Mouse (Mus musculus) C2C12 (cell line): ENCODE results near the gene Eef1g. TPM values are rescaled to one million over a fixed set of nuclear protein-coding genes. Genes with fewer than 3 reads are reported as not detected.
A peak's percentile ranks its signal among the peaks of the same experiment; 100 is the strongest.
"Not testable (repeated sequence)": the region's sequence is repeated elsewhere in the genome, so short reads cannot be mapped to it uniquely, and the experiment has no call there.

Experiments used
- H3K27me3 ChIP-seq: one replicate; pipeline ENCODE4 v1.6.1; 2011; ENCODE audit not compliant: control insufficient read depth, insufficient read depth, insufficient read length
- H3K36me3 ChIP-seq: one replicate; pipeline ENCODE4 v1.6.1; 2011; ENCODE audit not compliant: control insufficient read depth, insufficient read depth
- H3K4me3 ChIP-seq: one replicate; pipeline ENCODE4 v1.5.1; 2011; ENCODE audit warnings: mild to moderate bottlenecking, control low read depth; ENCODE audit not compliant: poor library complexity, insufficient read depth, severe bottlenecking
- H3K79me2 ChIP-seq: one replicate; pipeline ENCODE4 v1.6.1; 2011; ENCODE audit not compliant: control insufficient read depth, insufficient read depth
- H3K79me3 ChIP-seq: one replicate; pipeline ENCODE4 v1.6.1; 2011; ENCODE audit warnings: low read depth, control low read depth
- H3ac ChIP-seq: one replicate; pipeline ENCODE3; 2011; ENCODE audit warnings: low read depth; ENCODE audit not compliant: control insufficient read depth, insufficient read length
- CEBPB ChIP-seq: IDR thresholded peaks from one replicate; pipeline ENCODE4 v1.6.1; 2011; ENCODE audit warnings: low read depth, mild to moderate bottlenecking, control low read depth, moderate library complexity
- CTCF ChIP-seq: IDR thresholded peaks from one replicate; pipeline ENCODE4 v1.5.1; 2011; ENCODE audit not compliant: control insufficient read depth, insufficient read depth, insufficient read length
- FOSL1 ChIP-seq: IDR thresholded peaks from one replicate; pipeline ENCODE4 v1.8.0; 2011; ENCODE audit warnings: mild to moderate bottlenecking, low read length; ENCODE audit not compliant: poor library complexity, insufficient read depth, severe bottlenecking
- MAX ChIP-seq: IDR thresholded peaks from one replicate; pipeline ENCODE4 v1.6.1; 2011; ENCODE audit warnings: mild to moderate bottlenecking, control low read depth
- MYOD1 ChIP-seq: IDR thresholded peaks from one replicate; pipeline ENCODE4 v1.6.1; 2011; ENCODE audit warnings: low read depth; ENCODE audit not compliant: control insufficient read depth, insufficient read length
- MYOG ChIP-seq: IDR thresholded peaks from one replicate; pipeline ENCODE4 v1.6.1; 2011; ENCODE audit not compliant: control insufficient read depth, insufficient read length; ENCODE audit errors: extremely low read depth
- USF1 ChIP-seq: IDR thresholded peaks from one replicate; pipeline ENCODE4 v1.6.1; 2011; ENCODE audit warnings: low read depth, mild to moderate bottlenecking, control low read depth, moderate library complexity
- polyA plus RNA-seq: library from polyadenylated mRNA; unstranded; fragments of >200 nt; fragmentation: generic; extraction: Trizol; gene quantifications from one replicate; pipeline ENCODE4 v1.2.1, GENCODE M21; 2012; ENCODE audit warnings: missing spikeins

The Eef1g gene
- polyA plus RNA-seq, 1 experiment, result 1,028 TPM

- Histone ChIP-seq H3K79me2 (peaks cover 39% of the 10 kb centered on the region), H3K36me3 (peaks cover 74% of the 10 kb centered on the region), H3K4me3 (no peak overlapping the region), H3ac (no peak overlapping the region), H3K79me3 (peaks cover 35% of the 10 kb centered on the region), H3K27me3 (no peaks in the 10 kb centered on the region)
- TF ChIP-seq MYOG (no peak), USF1 (no peak), CTCF (no peak), MYOD1 (no peak), MAX (no peak), FOSL1 (no peak), CEBPB (no peak)
These were observed 1.8 kb upstream of the Eef1g start for GRCm38 (mm10) chr19:8965075-8965474.

- Histone ChIP-seq H3K36me3 (peaks cover 74% of the 10 kb centered on the region), H3K27me3 (no peaks in the 10 kb centered on the region), H3K79me3 (peaks cover 42% of the 10 kb centered on the region), H3ac (peak overlapping the region; percentile 65), H3K4me3 (no peak overlapping the region), H3K79me2 (peaks cover 46% of the 10 kb centered on the region)
- no peak for TF ChIP-seq MYOG
- no peak for TF ChIP-seq MAX
These were observed 1.1 kb upstream of the Eef1g start for GRCm38 (mm10) chr19:8965771-8966170.

DNA sequence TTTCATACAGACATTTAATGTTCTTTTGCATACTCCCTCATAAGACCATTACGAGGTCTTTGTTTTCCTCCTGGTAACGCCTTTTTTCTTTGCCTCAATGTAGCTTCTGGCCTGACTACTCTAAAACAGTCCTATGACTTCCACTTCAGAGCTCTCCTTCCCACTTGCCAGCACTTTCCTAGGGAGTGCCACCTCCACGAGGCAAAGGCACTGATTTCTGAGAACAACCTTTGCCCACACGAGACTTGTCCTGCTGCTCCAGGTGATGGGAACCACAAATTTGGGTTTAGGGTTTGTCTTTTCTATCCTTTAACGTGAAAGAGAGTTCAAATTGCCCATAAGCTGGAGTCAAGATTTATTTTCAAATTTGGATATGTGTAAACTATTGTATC lies 647 bp upstream of the Eef1g start:
- Histone ChIP-seq H3ac (peak overlapping the region; percentile 84), H3K4me3 (peak overlapping the region; percentile 36), H3K36me3 (peaks cover 74% of the 10 kb centered on the region), H3K79me2 (peaks cover 50% of the 10 kb centered on the region), H3K79me3 (peaks cover 46% of the 10 kb centered on the region), H3K27me3 (no peaks in the 10 kb centered on the region)
- no peak for TF ChIP-seq CEBPB
- TF ChIP-seq FOSL1, result no peak
- no peak for TF ChIP-seq CTCF
- no peak for TF ChIP-seq MYOD1
- no peak for TF ChIP-seq MYOG
- TF ChIP-seq USF1, result no peak
- TF ChIP-seq MAX, result no peak

- no peaks in the 10 kb centered on the region for H3K27me3 ChIP-seq
- peaks cover 74% of the 10 kb centered on the region for H3K36me3 ChIP-seq
- H3K79me2 ChIP-seq, result peaks cover 62% of the 10 kb centered on the region
- TF ChIP-seq MYOG, result no peak
- no peak for TF ChIP-seq CEBPB
- no peak for TF ChIP-seq USF1
- TF ChIP-seq FOSL1, result no peak
- no peak for TF ChIP-seq MAX
- no peak for TF ChIP-seq CTCF
- no peak for TF ChIP-seq MYOD1
- H3K4me3 ChIP-seq, result peak overlapping the region; percentile 68
- peak overlapping the region; percentile 84 for H3ac ChIP-seq
- H3K79me3 ChIP-seq, result peaks cover 54% of the 10 kb centered on the region
These were observed 517 bp downstream of the Eef1g start for GRCm38 (mm10) chr19:8967373-8967743.

DNA sequence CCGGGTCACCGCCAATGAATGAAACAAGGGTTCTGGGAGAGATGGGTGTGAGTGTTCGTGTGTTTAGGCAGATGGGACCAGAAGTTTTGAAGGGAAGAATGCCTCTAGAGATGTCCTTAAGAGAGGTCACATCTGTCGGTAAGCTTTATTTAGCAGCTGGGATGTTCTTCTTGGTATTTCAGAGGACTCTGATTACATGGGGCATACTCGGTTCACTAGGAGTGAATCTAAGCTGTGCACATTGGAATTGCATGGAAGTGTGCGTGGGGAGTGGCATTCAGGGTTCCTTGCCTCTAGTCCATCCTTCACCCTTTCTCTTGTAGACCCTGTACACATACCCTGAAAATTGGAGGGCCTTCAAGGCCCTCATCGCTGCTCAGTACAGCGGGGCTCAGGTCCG lies 1.1 kb downstream of the Eef1g start:
- peak overlapping the region; percentile 68 for H3K4me3 ChIP-seq
- H3K36me3 ChIP-seq, result peaks cover 74% of the 10 kb centered on the region
- H3K79me2 ChIP-seq, result peaks cover 67% of the 10 kb centered on the region
- peaks cover 56% of the 10 kb centered on the region for H3K79me3 ChIP-seq
- TF ChIP-seq USF1 (no peak), MAX (no peak), CTCF (no peak), FOSL1 (no peak), CEBPB (no peak), MYOG (no peak), MYOD1 (no peak)
- H3ac ChIP-seq, result peak overlapping the region; percentile 84
- no peaks in the 10 kb centered on the region for H3K27me3 ChIP-seq

DNA sequence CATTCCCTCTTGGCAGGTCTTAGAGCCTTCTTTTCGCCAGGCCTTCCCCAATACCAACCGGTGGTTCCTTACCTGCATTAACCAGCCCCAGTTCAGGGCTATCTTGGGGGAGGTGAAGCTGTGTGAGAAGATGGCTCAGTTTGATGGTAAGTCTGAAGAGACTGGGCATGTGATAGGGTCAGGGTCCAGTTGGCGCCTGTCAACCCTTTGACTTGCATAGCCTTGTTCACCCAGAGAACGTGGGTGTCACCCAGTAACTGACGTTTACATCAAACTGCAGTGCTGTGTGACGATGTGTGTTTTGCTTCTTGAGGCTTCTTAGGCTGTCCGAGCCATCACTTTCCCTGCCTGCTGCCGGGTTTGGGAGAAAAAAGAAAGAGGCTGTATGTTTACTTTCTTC lies 5.7 kb downstream of the Eef1g start:
- H3K36me3 ChIP-seq, result peaks cover 92% of the 10 kb centered on the region
- H3K79me3 ChIP-seq, result peaks cover 95% of the 10 kb centered on the region
- H3K4me3 ChIP-seq, H3ac ChIP-seq, H3K27me3 ChIP-seq: not testable (repeated sequence)
- H3K79me2 ChIP-seq, result peaks cover 100% of the 10 kb centered on the region
